Mouse (Mus musculus): ENCODE measurements around the gene Nhsl2. TPM values are rescaled to one million over a fixed set of nuclear protein-coding genes. Genes with fewer than 3 reads are reported as not detected.

Gene Nhsl2
- polyA plus RNA-seq, 1 experiment = 4.8 TPM

- TF ChIP-seq CTCF (IDR thresholded peaks at IDR 0.05; ENCODE audit: insufficient read depth, low read length) = no peak
- TF ChIP-seq POLR2A (IDR thresholded peaks at IDR 0.05; ENCODE audit: borderline replicate concordance, extremely low read depth, low read depth, low read length) = no peak
- DNase-seq = no peak
- WGBS = 72% methylated on average over 8 of the region's 8 CpGs
- H3K4me3 ChIP-seq (replicated peaks; ENCODE audit: extremely low read depth, low read depth, low read length) = no peak overlapping the region
- H3K4me1 ChIP-seq (ENCODE audit: control insufficient read depth, insufficient read depth, low read length) = peaks cover 7% of the 10 kb centered on the region; the same call in 1 of the 2 replicates
These were observed 183.2 kb downstream of the Nhsl2 start for GRCm38 (mm10) chrX:102032431-102032830.

- TF ChIP-seq CTCF (IDR thresholded peaks at IDR 0.05; ENCODE audit: insufficient read depth, low read length) = no peak
- TF ChIP-seq POLR2A (IDR thresholded peaks at IDR 0.05; ENCODE audit: borderline replicate concordance, extremely low read depth, low read depth, low read length) = no peak
- no peak for DNase-seq
- Histone ChIP-seq H3K4me1 (ENCODE audit: control insufficient read depth, insufficient read depth, low read length) (peaks cover 12% of the 10 kb centered on the region), H3K4me3 (replicated peaks; ENCODE audit: extremely low read depth, low read depth, low read length) (no peak overlapping the region)
- 70% methylated on average over 2 of the region's 2 CpGs for WGBS
These were observed 184.4 kb downstream of the Nhsl2 start for GRCm38 (mm10) chrX:102033566-102033965.

- Histone ChIP-seq H3K4me1 (ENCODE audit: control insufficient read depth, insufficient read depth, low read length) (peaks cover 12% of the 10 kb centered on the region), H3K4me3 (replicated peaks; ENCODE audit: extremely low read depth, low read depth, low read length) (no peak overlapping the region)
- no peak for DNase-seq
- TF ChIP-seq POLR2A (IDR thresholded peaks at IDR 0.05; ENCODE audit: borderline replicate concordance, extremely low read depth, low read depth, low read length) = no peak
- no peak for TF ChIP-seq CTCF (IDR thresholded peaks at IDR 0.05; ENCODE audit: insufficient read depth, low read length)
- WGBS = 45% methylated on average over 3 of the region's 3 CpGs
These were observed 186.5 kb downstream of the Nhsl2 start for GRCm38 (mm10) chrX:102035671-102036070.

GRCm38 (mm10) chrX:102036866-102037361, 187.7 kb downstream of the Nhsl2 start:
- Histone ChIP-seq H3K4me1 (ENCODE audit: control insufficient read depth, insufficient read depth, low read length) (peaks cover 8% of the 10 kb centered on the region), H3K4me3 (replicated peaks; ENCODE audit: extremely low read depth, low read depth, low read length) (no peak overlapping the region)
- no peak for DNase-seq
- TF ChIP-seq POLR2A (IDR thresholded peaks at IDR 0.05; ENCODE audit: borderline replicate concordance, extremely low read depth, low read depth, low read length) (no peak), CTCF (IDR thresholded peaks at IDR 0.05; ENCODE audit: insufficient read depth, low read length) (no peak)
- WGBS = 74% methylated on average over 3 of the region's 3 CpGs

- Histone ChIP-seq H3K4me3 (replicated peaks; ENCODE audit: extremely low read depth, low read depth, low read length) (no peak overlapping the region), H3K4me1 (ENCODE audit: control insufficient read depth, insufficient read depth, low read length) (peaks cover 8% of the 10 kb centered on the region)
- no peak for DNase-seq
- 71% methylated on average over 2 of the region's 2 CpGs for WGBS
- TF ChIP-seq POLR2A (IDR thresholded peaks at IDR 0.05; ENCODE audit: borderline replicate concordance, extremely low read depth, low read depth, low read length) (no peak), CTCF (IDR thresholded peaks at IDR 0.05; ENCODE audit: insufficient read depth, low read length) (no peak)
These were observed 188.3 kb downstream of the Nhsl2 start for GRCm38 (mm10) chrX:102037506-102037905.

GRCm38 (mm10) chrX:102041562-102041961, 192.4 kb downstream of the Nhsl2 start:
- no peak for TF ChIP-seq POLR2A (IDR thresholded peaks at IDR 0.05; ENCODE audit: borderline replicate concordance, extremely low read depth, low read depth, low read length)
- 65% methylated on average over 7 of the region's 7 CpGs for WGBS
- no peak for DNase-seq
- Histone ChIP-seq H3K4me3 (replicated peaks; ENCODE audit: extremely low read depth, low read depth, low read length) (no peak overlapping the region), H3K4me1 (ENCODE audit: control insufficient read depth, insufficient read depth, low read length) (peaks cover 8% of the 10 kb centered on the region)

GRCm38 (mm10) chrX:102042386-102042785, 193.2 kb downstream of the Nhsl2 start:
- no peak for TF ChIP-seq POLR2A (IDR thresholded peaks at IDR 0.05; ENCODE audit: borderline replicate concordance, extremely low read depth, low read depth, low read length)
- WGBS = 59% methylated on average over 4 of the region's 4 CpGs
- no peak for DNase-seq

GRCm38 (mm10) chrX:102050552-102050951, 201.4 kb downstream of the Nhsl2 start:
- WGBS = 63% methylated on average over 6 of the region's 6 CpGs
- TF ChIP-seq POLR2A (IDR thresholded peaks at IDR 0.05; ENCODE audit: borderline replicate concordance, extremely low read depth, low read depth, low read length) (no peak), CTCF (IDR thresholded peaks at IDR 0.05; ENCODE audit: insufficient read depth, low read length) (no peak)
- no peak for DNase-seq
- no peak overlapping the region for H3K4me3 ChIP-seq (replicated peaks; ENCODE audit: extremely low read depth, low read depth, low read length)
- no peaks in the 10 kb centered on the region for H3K4me1 ChIP-seq (ENCODE audit: control insufficient read depth, insufficient read depth, low read length)

More at GRCm38 (mm10) chrX:102042386-102042785, 193.2 kb downstream of the Nhsl2 start:
- Histone ChIP-seq H3K4me3 (replicated peaks; ENCODE audit: extremely low read depth, low read depth, low read length) (no peak overlapping the region), H3K4me1 (ENCODE audit: control insufficient read depth, insufficient read depth, low read length) (peaks cover 6% of the 10 kb centered on the region)

GRCm38 (mm10) chrX:102051225-102051624, 202.0 kb downstream of the Nhsl2 start:
- no peak overlapping the region for H3K4me3 ChIP-seq (replicated peaks; ENCODE audit: extremely low read depth, low read depth, low read length)
- DNase-seq = no peak
- H3K4me1 ChIP-seq (ENCODE audit: control insufficient read depth, insufficient read depth, low read length) = no peaks in the 10 kb centered on the region
- TF ChIP-seq CTCF (IDR thresholded peaks at IDR 0.05; ENCODE audit: insufficient read depth, low read length) (no peak), POLR2A (IDR thresholded peaks at IDR 0.05; ENCODE audit: borderline replicate concordance, extremely low read depth, low read depth, low read length) (no peak)
- 69% methylated on average over 4 of the region's 4 CpGs for WGBS

GRCm38 (mm10) chrX:102053371-102053770, 204.2 kb downstream of the Nhsl2 start:
- TF ChIP-seq POLR2A (IDR thresholded peaks at IDR 0.05; ENCODE audit: borderline replicate concordance, extremely low read depth, low read depth, low read length) = no peak
- Histone ChIP-seq H3K4me3 (replicated peaks; ENCODE audit: extremely low read depth, low read depth, low read length) (no peak overlapping the region), H3K4me1 (ENCODE audit: control insufficient read depth, insufficient read depth, low read length) (no peaks in the 10 kb centered on the region)
- no peak for DNase-seq
- 81% methylated on average over 2 of the region's 2 CpGs for WGBS
